ENCODE assay signal across 9 mouse cellular contexts in the genomic region with DNA sequence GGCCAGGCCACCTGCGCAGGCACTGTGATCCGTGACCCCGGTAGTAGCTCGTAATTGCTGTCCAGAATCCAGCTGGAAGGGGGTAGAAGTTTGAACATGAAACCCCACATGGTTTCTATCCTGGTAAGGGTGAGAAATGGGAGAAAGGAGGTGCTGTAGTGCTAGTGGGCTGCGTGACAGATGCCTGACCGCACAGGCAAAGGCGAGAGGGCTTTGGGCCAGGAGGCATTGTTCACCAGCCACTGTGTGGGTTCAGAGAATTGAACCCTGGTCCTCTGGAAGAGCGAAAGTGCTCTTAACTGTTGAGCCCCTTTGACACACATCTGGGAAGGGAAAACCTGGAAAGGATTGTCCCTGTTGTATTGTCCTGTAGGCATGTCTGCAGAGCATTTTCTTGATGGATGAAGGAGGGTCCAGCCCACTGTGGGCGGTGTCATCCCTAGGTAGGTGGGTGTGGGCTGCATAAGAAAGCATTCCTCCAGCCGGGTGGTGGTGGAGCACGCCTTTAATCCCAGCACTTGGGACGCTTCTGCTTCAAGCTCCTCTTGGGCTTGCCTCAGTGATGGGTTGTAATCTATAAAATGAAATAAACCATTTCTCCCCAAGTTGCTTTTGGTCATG. TPM values are rescaled to one million over a fixed set of nuclear protein-coding genes. Genes with fewer than 3 reads are reported as not detected.
A peak's percentile ranks its signal among the peaks of the same experiment; 100 is the strongest.
DNase-seq lines count a peak whose midpoint lies in the region; ATAC-seq and TF ChIP-seq lines count a peak whose summit lies in the region.
"Had no signal": no experiment of that assay in that cellular context is flagged by ENCODE, and none has a peak within 500 bp of the region (broad histone marks: within the 10 kb centered on the region; RNA-seq: fewer than 3 reads in every experiment).

No protein-coding gene starts in this region.

- H3K4me2 ChIP-seq in lung, postnatal 0 days (replicated peaks; ENCODE audit: low read depth, low read length): peak overlapping the region; percentile 54
- peak overlapping the region; percentile 63 for H3K4me2 ChIP-seq in limb, embryonic 13.5 days (replicated peaks)
- H3K4me2 ChIP-seq in stomach, embryonic 14.5 days (replicated peaks; ENCODE audit: low read depth, low read length): peak overlapping the region; percentile 49

- TF ChIP-seq EP300 in lung, postnatal 0 days (IDR thresholded peaks at IDR 0.05): no peak

- no peak overlapping the region for H3K27ac ChIP-seq in lung, postnatal 0 days (ENCODE audit: low read length)
- no peak overlapping the region for H3K27ac ChIP-seq in limb, embryonic 13.5 days
- no peak overlapping the region for H3K27ac ChIP-seq in stomach, embryonic 14.5 days (ENCODE audit: low read length)

- no peak overlapping the region for H3K9ac ChIP-seq in lung, postnatal 0 days (replicated peaks; ENCODE audit: low read depth)
- H3K9ac ChIP-seq in limb, embryonic 13.5 days: peak overlapping the region; percentile 51; the same call in 1 of the 2 replicates
- H3K9ac ChIP-seq in stomach, embryonic 14.5 days (replicated peaks; ENCODE audit: low read depth, low read length): no peak overlapping the region

- no peak for TF ChIP-seq CTCF in lung, postnatal 0 days (IDR thresholded peaks at IDR 0.05)

- no peaks in the 10 kb centered on the region; the same call in 1 of the 2 replicates for H3K4me1 ChIP-seq in lung, postnatal 0 days (ENCODE audit: insufficient read depth, low read depth, low read length)
- peaks cover 14% of the 10 kb centered on the region for H3K4me1 ChIP-seq in limb, embryonic 13.5 days
- H3K4me1 ChIP-seq in stomach, embryonic 14.5 days (ENCODE audit: control insufficient read depth, insufficient read depth, low read length): no peaks in the 10 kb centered on the region

- peak overlapping the region; percentile 20; the same call in 1 of the 2 replicates for H3K4me3 ChIP-seq in lung, postnatal 0 days (ENCODE audit: low read depth, low read length)
- H3K4me3 ChIP-seq in limb, embryonic 13.5 days: peak overlapping the region; percentile 43
- peak overlapping the region; percentile 22 for H3K4me3 ChIP-seq in stomach, embryonic 14.5 days (ENCODE audit: low read depth, low read length)

- H3K36me3 ChIP-seq in lung, postnatal 0 days (ENCODE audit: insufficient read depth, low read length): 0 out of 2 replicates have a peak, but pooled peaks cover 3% of the 10 kb centered on the region
- H3K36me3 ChIP-seq in limb, embryonic 13.5 days: peaks cover 21% of the 10 kb centered on the region
- peaks cover 5% of the 10 kb centered on the region; the same call in 1 of the 2 replicates for H3K36me3 ChIP-seq in stomach, embryonic 14.5 days (ENCODE audit: control insufficient read depth, insufficient read depth, low read length)

- 42% methylated on average over 12 of the region's 12 CpGs for WGBS in lung, postnatal 0 days
- 31% methylated on average over 12 of the region's 12 CpGs for WGBS in limb, embryonic 13.5 days
- WGBS in stomach, embryonic 14.5 days: 30% methylated on average over 12 of the region's 12 CpGs

- DNase-seq in cerebellum, adult 9-10 months: peak; percentile 36
- DNase-seq in cerebellum, postnatal 25 days: no peak
- peak; percentile 3 for DNase-seq in lung, postnatal 0 days (ENCODE audit: low spot score)
- no peak for DNase-seq in lung, postnatal 25 days (ENCODE audit: low spot score)
- no peak for DNase-seq in adrenal gland, adult 8-10 months
- no peak for DNase-seq in layer of hippocampus, adult 8-10 months (ENCODE audit: low spot score in 2 of 2)
- DNase-seq: spleen, adult 18-20 months had no signal

- H3K27me3 ChIP-seq in lung, postnatal 0 days (replicated peaks; ENCODE audit: insufficient read depth, low read length): no peaks in the 10 kb centered on the region
- peaks cover 14% of the 10 kb centered on the region for H3K27me3 ChIP-seq in limb, embryonic 13.5 days
- H3K27me3 ChIP-seq in stomach, embryonic 14.5 days (ENCODE audit: control insufficient read depth, insufficient read depth, low read length): no peaks in the 10 kb centered on the region

- no peaks in the 10 kb centered on the region for H3K9me3 ChIP-seq in lung, postnatal 0 days (ENCODE audit: low read length)
- no peaks in the 10 kb centered on the region for H3K9me3 ChIP-seq in limb, embryonic 13.5 days
- H3K9me3 ChIP-seq in stomach, embryonic 14.5 days (ENCODE audit: control insufficient read depth, low read depth, low read length): no peaks in the 10 kb centered on the region

- ATAC-seq in lung, postnatal 0 days: peak; percentile 34; the same call in 1 of the 2 replicates
- peak; percentile 29; the same call in 1 of the 2 replicates for ATAC-seq in limb, embryonic 13.5 days (ENCODE audit: low FRiP score, low read depth)
- peak; percentile 42; the same call in 1 of the 2 replicates for ATAC-seq in stomach, embryonic 14.5 days (ENCODE audit: insufficient number of reproducible peaks, insufficient read depth, low FRiP score, low read depth)

RNA-seq across cellular contexts. Expression of gene Sirt4, which starts 8.3 kb away (rescaled TPM):
- 15.7 and 18.0 TPM in 2 replicates for polyA plus RNA-seq in lung, postnatal 0 days (2015; fragmentation: Nextera tagmentation; extraction: Ambion mirVana)
- 25.8 and 27.5 TPM in 2 replicates for polyA plus RNA-seq in limb, embryonic 13.5 days (2015; fragmentation: Nextera tagmentation; extraction: Ambion mirVana)
- polyA plus RNA-seq in stomach, embryonic 14.5 days (2014; fragmentation: Nextera tagmentation; extraction: Ambion mirVana): 20.9 and 23.5 TPM in 2 replicates
- 10 to 100 TPM; 24.6 to 53.8 (median 41.2) TPM for total RNA-seq in adrenal gland, adult 8-10 months (2022)
- total RNA-seq in layer of hippocampus, adult 8-10 months (2022): 10 to 100 TPM; 34.0 to 58.6 (median 41.9) TPM

RNA-seq across cellular contexts. Expression of gene Pla2g1b, which starts 10.2 kb away (rescaled TPM):
- polyA plus RNA-seq in lung, postnatal 0 days (2015; fragmentation: Nextera tagmentation; extraction: Ambion mirVana): 70.5 and 71.7 TPM in 2 replicates
- polyA plus RNA-seq in limb, embryonic 13.5 days (2015; fragmentation: Nextera tagmentation; extraction: Ambion mirVana): not detected in 2 replicates
- 16.7 and 20.2 TPM in 2 replicates for polyA plus RNA-seq in stomach, embryonic 14.5 days (2014; fragmentation: Nextera tagmentation; extraction: Ambion mirVana)
- total RNA-seq in adrenal gland, adult 8-10 months (2022): under 1 TPM in 1 of 4 experiments, not detected in 3; 0.93 TPM
- not detected for total RNA-seq in layer of hippocampus, adult 8-10 months (2022)

RNA-seq across cellular contexts. Expression of gene Pxn, which starts 30.3 kb away (rescaled TPM):
- 56.4 and 59.3 TPM in 2 replicates for polyA plus RNA-seq in lung, postnatal 0 days (2015; fragmentation: Nextera tagmentation; extraction: Ambion mirVana)
- 46.9 and 54.0 TPM in 2 replicates for polyA plus RNA-seq in limb, embryonic 13.5 days (2015; fragmentation: Nextera tagmentation; extraction: Ambion mirVana)
- 15.9 and 17.7 TPM in 2 replicates for polyA plus RNA-seq in stomach, embryonic 14.5 days (2014; fragmentation: Nextera tagmentation; extraction: Ambion mirVana)
- 10 to 100 TPM; 32.1 to 64.5 (median 44.8) TPM for total RNA-seq in adrenal gland, adult 8-10 months (2022)
- 10 to 100 TPM; 38.1 to 45.8 (median 40.2) TPM for total RNA-seq in layer of hippocampus, adult 8-10 months (2022)

RNA-seq across cellular contexts. Expression of gene Msi1, which starts 46.8 kb away (rescaled TPM):
- 1.2 TPM in 2 replicates for polyA plus RNA-seq in lung, postnatal 0 days (2015; fragmentation: Nextera tagmentation; extraction: Ambion mirVana)
- polyA plus RNA-seq in limb, embryonic 13.5 days (2015; fragmentation: Nextera tagmentation; extraction: Ambion mirVana): 18.2 and 18.4 TPM in 2 replicates
- 15.7 and 17.2 TPM in 2 replicates for polyA plus RNA-seq in stomach, embryonic 14.5 days (2014; fragmentation: Nextera tagmentation; extraction: Ambion mirVana)
- 10 to 100 TPM; 17.5 to 27.3 (median 21.7) TPM for total RNA-seq in adrenal gland, adult 8-10 months (2022)
- total RNA-seq in layer of hippocampus, adult 8-10 months (2022): 10 to 100 TPM; 57.2 to 62.6 (median 60.8) TPM

Comparison
In these comparisons a context has a peak if more than half of its experiments do, and no peak if none do; other contexts are left out.
1. DNase-seq: peak in cerebellum, adult 9-10 months (single experiment) and lung, postnatal 0 days (single experiment); none in cerebellum, postnatal 25 days (0 of 2), lung, postnatal 25 days (single experiment), adrenal gland, adult 8-10 months (single experiment) and layer of hippocampus, adult 8-10 months (0 of 2).
2. RNA of gene Pla2g1b, which starts 10.2 kb away (polyA plus RNA-seq): 70.5 to 71.7 TPM in lung, postnatal 0 days and 16.7 to 20.2 TPM in stomach, embryonic 14.5 days; not detected in limb, embryonic 13.5 days; every median in the first group is over 10 times any median in the second.
3. Peak in every context shown above with its lines, with median percentiles within 50 percentile points of each other: ATAC-seq, H3K4me2 ChIP-seq and H3K4me3 ChIP-seq.